Mouse (Mus musculus) brain, embryonic 14.5 days (tissue): ENCODE measurements around the gene Gm12258.

Source experiments
- CTCF ChIP-seq: fragments of 200-500 bp; IDR thresholded peaks from 2 replicates; pipeline ENCODE4 v1.5.1; 2012; ENCODE audit warnings: inconsistent platforms, mild to moderate bottlenecking, moderate library complexity, borderline replicate concordance; ENCODE audit not compliant: insufficient read depth, insufficient read length; ENCODE audit errors: extremely low read depth
- POLR2A ChIP-seq: fragments of 200-500 bp; IDR thresholded peaks from 2 replicates; pipeline ENCODE4 v1.6.1; 2012; ENCODE audit warnings: mild to moderate bottlenecking, inconsistent platforms, borderline replicate concordance; ENCODE audit not compliant: poor library complexity, insufficient read depth, insufficient read length, severe bottlenecking; ENCODE audit errors: extremely low read depth

GRCm38 (mm10) chr11:58804393-58804792 lies 42.6 kb upstream of the Gm12258 start:
- no peak for TF ChIP-seq CTCF
- no peak for TF ChIP-seq POLR2A
